Comparison of ENCODE assay signal across 9 mouse cellular contexts in the genomic region with DNA sequence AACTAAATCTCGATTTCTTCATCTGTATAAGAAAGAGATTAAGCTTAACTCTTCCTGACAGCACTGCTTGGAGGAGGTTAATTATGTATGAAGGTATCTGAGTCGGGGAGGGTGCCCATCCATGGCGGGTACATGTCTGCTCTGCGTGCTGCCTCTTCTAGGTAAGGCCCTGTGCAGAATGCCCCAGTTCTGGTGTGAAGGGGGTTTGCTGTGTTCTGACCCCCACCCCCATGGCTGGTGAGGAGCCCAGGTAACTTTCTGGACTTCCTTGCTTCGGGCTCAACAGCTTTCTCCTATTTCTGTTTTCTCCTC. TPM values are rescaled to one million over a fixed set of nuclear protein-coding genes. Genes with fewer than 3 reads are reported as not detected.
DNase-seq lines count a peak whose midpoint lies in the region; ATAC-seq and TF ChIP-seq lines count a peak whose summit lies in the region.
"Had no signal": no experiment of that assay in that cellular context is flagged by ENCODE, and none has a peak within 500 bp of the region (broad histone marks: within the 10 kb centered on the region; RNA-seq: fewer than 3 reads in every experiment).

No protein-coding gene starts in this region.

- H3K9ac ChIP-seq in ES-E14 (ENCODE audit: insufficient read depth, low read depth, low read length, poor library complexity, severe bottlenecking): peak overlapping the region; percentile 57; the same call in 1 of the 2 replicates
- H3K9ac ChIP-seq in forebrain, postnatal 0 days: no peak overlapping the region
- H3K9ac ChIP-seq in liver, embryonic 15.5 days: no peak overlapping the region

- no peak overlapping the region for H3K4me3 ChIP-seq in ES-E14 (ENCODE audit: insufficient read depth in 1 of 2, low read depth in 1 of 2, low read length in 2 of 2, poor library complexity in 1 of 2, severe bottlenecking in 1 of 2)
- H3K4me3 ChIP-seq in forebrain, postnatal 0 days (ENCODE audit: low read depth, low read length): no peak overlapping the region
- no peak overlapping the region for H3K4me3 ChIP-seq in liver, embryonic 15.5 days (replicated peaks)

- no peak for TF ChIP-seq CTCF in forebrain, postnatal 0 days (IDR thresholded peaks at IDR 0.05; ENCODE audit: low read depth)

- intact Hi-C loops in left cerebral cortex, postnatal 25 days (cut with DNase I): loop anchor here (2.0 to 10.0 kb wide), 9 partner anchors 96 to 751 kb away; a partner anchor contains a TSS

- peak overlapping the region; percentile 50; the same call in 1 of the 2 replicates for H3K4me2 ChIP-seq in forebrain, postnatal 0 days (ENCODE audit: low read depth)
- peak overlapping the region; percentile 48 for H3K4me2 ChIP-seq in liver, embryonic 15.5 days

- H3K27me3 ChIP-seq in forebrain, postnatal 0 days (ENCODE audit: insufficient read depth, low read length): no peaks in the 10 kb centered on the region
- H3K27me3 ChIP-seq in liver, embryonic 15.5 days: no peaks in the 10 kb centered on the region

- peak; percentile 72 for DNase-seq in cerebellum, adult 11-12 months
- no peak for DNase-seq in cerebellum, postnatal 36 days
- DNase-seq in ES-E14 (ENCODE audit: low read depth, low spot score): no peak
- DNase-seq in forebrain, postnatal 0 days: no peak
- no peak for DNase-seq in adrenal gland, postnatal 10 days
- DNase-seq in spleen, postnatal 4 days (ENCODE audit: low spot score in 2 of 2): no peak
- no peak for DNase-seq in left cerebral cortex, postnatal 25 days (ENCODE audit: low spot score in 2 of 2)

- peak; percentile 54 for ATAC-seq in forebrain, postnatal 0 days
- ATAC-seq in liver, embryonic 15.5 days (ENCODE audit: insufficient read depth): no peak

- H3K27ac ChIP-seq in ES-E14 (ENCODE audit: insufficient read depth, low read depth, low read length, poor library complexity, severe bottlenecking): no peak overlapping the region
- H3K27ac ChIP-seq in forebrain, postnatal 0 days (ENCODE audit: low read depth, low read length): no peak overlapping the region
- no peak overlapping the region for H3K27ac ChIP-seq in liver, embryonic 15.5 days (replicated peaks)
- H3K27ac ChIP-seq: macrophage had no signal

- in situ Hi-C loops in ES-E14 (cut with MboI; ENCODE audit: low sequenced_read_pairs in 2 of 2, unreplicated experiment in 2 of 2): loop anchor here (10.0 to 25.0 kb wide), 2 partner anchors 548 to 556 kb away; a partner anchor contains a TSS

- H3K4me1 ChIP-seq in ES-E14 (ENCODE audit: control insufficient read depth in 2 of 2, insufficient read depth in 2 of 2, low read length in 2 of 2, poor library complexity in 1 of 2): no peaks in the 10 kb centered on the region
- peaks cover 4% of the 10 kb centered on the region for H3K4me1 ChIP-seq in forebrain, postnatal 0 days (ENCODE audit: insufficient read depth)
- H3K4me1 ChIP-seq in liver, embryonic 15.5 days (replicated peaks): peaks cover 12% of the 10 kb centered on the region; the same call in 1 of the 2 replicates

- no peaks in the 10 kb centered on the region for H3K36me3 ChIP-seq in ES-E14 (ENCODE audit: control insufficient read depth, insufficient read depth, low read length, poor library complexity, severe bottlenecking)
- H3K36me3 ChIP-seq in forebrain, postnatal 0 days (ENCODE audit: insufficient read depth): peaks cover 5% of the 10 kb centered on the region
- no peaks in the 10 kb centered on the region for H3K36me3 ChIP-seq in liver, embryonic 15.5 days (replicated peaks)

- WGBS in forebrain, postnatal 0 days: 52% methylated on average over 5 of the region's 5 CpGs
- 48% methylated on average over 5 of the region's 5 CpGs for WGBS in liver, embryonic 15.5 days (ENCODE audit: insufficient replicate concordance)

- H3K9me3 ChIP-seq in ES-E14 (ENCODE audit: control insufficient read depth, insufficient read depth, low read depth, low read length): no peaks in the 10 kb centered on the region
- H3K9me3 ChIP-seq in forebrain, postnatal 0 days (ENCODE audit: low read length): no peaks in the 10 kb centered on the region
- H3K9me3 ChIP-seq in liver, embryonic 15.5 days (replicated peaks): no peaks in the 10 kb centered on the region

TF ChIP-seq in ES-E14, 5 proteins besides CTCF, POLR2A, EP300 and RAD21:
- no peak for TF ChIP-seq MAFK (IDR thresholded peaks at IDR 0.05; ENCODE audit: insufficient read depth, low read depth, low read length)
- no peak for TF ChIP-seq HCFC1 (IDR thresholded peaks at IDR 0.05; ENCODE audit: borderline replicate concordance, insufficient read depth, low read length)
- no peak for TF ChIP-seq ZNF384 (IDR thresholded peaks at IDR 0.05; ENCODE audit: low read depth, low read length)
- no peak for TF ChIP-seq ZC3H11A (IDR thresholded peaks at IDR 0.05; ENCODE audit: borderline replicate concordance, low read depth, low read length)
- TF ChIP-seq CHD2 (IDR thresholded peaks at IDR 0.05; ENCODE audit: low read depth, low read length): no peak
TF ChIP-seq in ES-E14: peak in this region for 0.

RNA-seq across cellular contexts. Expression of a gene that starts 20.3 kb away (rescaled TPM):
- total RNA-seq in ES-E14 (2012; rRNA removed): 26.9 and 37.2 TPM in 2 replicates
- 144 and 195 TPM in 2 replicates for total RNA-seq in forebrain, postnatal 0 days (2014; rRNA removed)
- polyA plus RNA-seq in forebrain, postnatal 0 days (2015; fragmentation: Nextera tagmentation; extraction: Ambion mirVana): 97.7 and 107 TPM in 2 replicates
- polyA plus RNA-seq in liver, embryonic 15.5 days (2015; fragmentation: Nextera tagmentation; extraction: Ambion mirVana): 23.4 and 23.7 TPM in 2 replicates
- total RNA-seq in adrenal gland, postnatal 10 days (2021): 10 to 100 TPM; 33.8 to 36.2 TPM
- 10 to 100 TPM; 33.9 to 38.1 TPM for total RNA-seq in left cerebral cortex, postnatal 25 days (2021)

RNA-seq across cellular contexts. Expression of a gene that starts 23.5 kb away (rescaled TPM):
- 3.5 and 4.5 TPM in 2 replicates for total RNA-seq in ES-E14 (2012; rRNA removed)
- total RNA-seq in forebrain, postnatal 0 days (2014; rRNA removed): 3.2 and 4.2 TPM in 2 replicates
- 3.6 and 5.6 TPM in 2 replicates for polyA plus RNA-seq in forebrain, postnatal 0 days (2015; fragmentation: Nextera tagmentation; extraction: Ambion mirVana)
- 3.9 and 4.7 TPM in 2 replicates for polyA plus RNA-seq in liver, embryonic 15.5 days (2015; fragmentation: Nextera tagmentation; extraction: Ambion mirVana)
- 1 to 10 TPM; 4.9 to 7.2 TPM for total RNA-seq in adrenal gland, postnatal 10 days (2021)
- 1 to 10 TPM; 7.7 to 7.8 TPM for total RNA-seq in left cerebral cortex, postnatal 25 days (2021)
